Mouse (Mus musculus) cerebral cortex, adult 2 months (tissue): Measurements from ENCODE around the gene Nmnat2.

Experiments
- WGBS: fragments of 180-500 bp; shearing (Covaris S2); methylation state at CpG from one replicate; pipeline ENCODE4 v1.1.7; 2018; 5-methylcytosine and 5-hydroxymethylcytosine counted together

Gene Nmnat2

DNA sequence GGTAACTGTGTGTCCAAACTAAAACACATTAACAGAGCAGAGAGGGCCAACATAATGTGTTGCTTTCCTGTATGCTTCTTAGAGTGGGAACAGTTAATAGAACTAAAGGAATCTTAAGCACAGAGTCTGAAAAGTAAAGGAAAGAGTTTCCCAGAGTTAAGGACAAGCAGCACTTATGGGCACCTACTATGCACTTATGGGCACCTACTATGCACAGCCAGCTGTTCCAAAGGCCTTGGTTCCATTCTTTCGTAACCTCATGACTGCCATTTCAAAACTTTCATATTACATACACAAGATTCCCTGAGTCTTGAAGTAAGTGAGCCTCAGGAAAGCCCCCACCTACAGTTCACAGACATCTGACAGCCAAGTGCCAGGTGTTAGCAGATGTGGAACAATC is 64.3 kb downstream of the Nmnat2 start:
- 100% methylated on average over 1 of the region's 1 CpGs for WGBS

DNA sequence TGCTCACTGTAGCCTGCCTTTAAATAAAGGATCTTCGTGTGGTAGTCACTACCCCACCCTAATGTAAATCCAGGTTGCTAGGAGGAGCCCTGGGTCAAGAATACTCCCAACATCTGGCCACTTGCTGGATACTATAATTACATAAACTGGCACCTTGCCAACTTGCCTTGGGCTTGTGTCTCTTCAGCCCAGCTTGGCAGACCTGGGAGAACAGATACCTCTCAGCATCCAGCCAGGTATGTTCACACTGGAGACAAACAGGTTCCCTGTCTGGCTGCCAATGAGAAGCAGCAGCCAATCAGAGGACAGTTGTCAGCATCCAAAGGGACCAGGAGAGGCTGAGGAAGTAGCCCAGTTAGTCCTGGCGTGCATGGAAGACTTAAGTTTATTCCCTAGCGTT is 64.8 kb downstream of the Nmnat2 start:
- 90% methylated on average over 3 of the region's 3 CpGs for WGBS

DNA sequence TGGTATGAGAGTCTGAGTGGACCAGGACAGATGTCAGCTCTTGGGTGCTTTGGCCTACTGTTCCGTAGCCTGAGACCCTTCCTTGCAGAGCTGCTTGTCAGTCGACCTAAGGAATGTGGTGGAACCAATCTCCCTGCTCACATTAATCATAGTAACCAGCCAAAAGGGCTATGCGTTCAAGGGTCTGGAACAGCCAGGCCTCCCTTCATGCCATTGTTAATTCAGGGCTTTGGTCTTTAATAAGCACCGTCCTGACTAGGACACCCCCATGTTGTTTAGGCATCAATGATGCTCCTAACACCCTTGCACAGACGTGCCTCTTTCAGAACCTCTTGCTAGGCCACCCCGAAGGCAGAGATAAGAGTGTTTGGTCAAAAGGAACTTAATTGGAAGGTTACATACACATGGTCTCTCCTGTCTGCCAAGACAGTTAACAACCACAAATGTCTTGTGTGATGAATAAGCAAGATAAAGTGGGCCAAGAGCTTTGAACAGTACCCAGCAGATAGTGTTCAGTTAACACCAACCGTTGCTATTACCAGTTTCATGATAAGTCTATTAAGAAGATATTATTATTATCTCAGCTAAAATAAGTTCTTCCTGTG is 66.3 kb downstream of the Nmnat2 start:
- 86% methylated on average over 7 of the region's 7 CpGs for WGBS

DNA sequence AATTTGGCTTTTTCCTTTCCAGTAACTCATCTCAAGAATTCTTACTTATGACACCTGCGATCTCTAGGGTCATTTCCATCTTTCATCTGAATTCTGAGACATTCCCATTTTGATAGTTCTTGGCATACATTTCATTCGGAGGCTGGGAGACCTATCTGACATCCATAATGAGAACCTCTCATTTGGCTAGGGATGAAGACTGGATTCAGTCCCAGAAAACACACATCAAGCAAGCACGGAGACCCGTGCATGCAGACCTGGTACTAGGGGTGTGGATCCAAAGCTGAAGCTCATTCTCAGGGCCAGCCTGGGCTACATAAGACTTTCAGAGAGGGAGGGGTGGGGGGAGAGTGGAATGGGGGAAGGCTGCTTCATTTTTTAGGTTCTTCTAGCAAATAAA is 68.2 kb downstream of the Nmnat2 start:
- WGBS, result 82% methylated on average over 4 of the region's 4 CpGs

DNA sequence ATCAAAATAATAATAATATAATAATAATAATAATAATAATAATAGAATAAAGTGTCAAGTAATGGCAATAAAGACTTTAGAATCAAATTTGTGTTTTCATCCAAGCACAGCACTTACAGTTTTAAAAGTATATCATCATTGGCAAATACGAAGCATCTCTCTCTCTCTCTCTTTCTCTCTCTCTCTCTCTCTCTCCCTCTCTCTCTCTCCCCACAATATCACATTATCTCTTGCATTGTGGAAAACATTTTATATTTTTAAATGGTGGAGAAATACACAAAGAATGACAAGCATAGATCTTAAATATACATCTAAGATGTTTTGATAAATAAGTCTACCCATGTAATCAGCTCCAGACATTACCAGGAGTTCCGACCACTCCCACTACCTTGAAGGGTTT is 69.1 kb downstream of the Nmnat2 start:
- 87% methylated on average over 2 of the region's 2 CpGs for WGBS

DNA sequence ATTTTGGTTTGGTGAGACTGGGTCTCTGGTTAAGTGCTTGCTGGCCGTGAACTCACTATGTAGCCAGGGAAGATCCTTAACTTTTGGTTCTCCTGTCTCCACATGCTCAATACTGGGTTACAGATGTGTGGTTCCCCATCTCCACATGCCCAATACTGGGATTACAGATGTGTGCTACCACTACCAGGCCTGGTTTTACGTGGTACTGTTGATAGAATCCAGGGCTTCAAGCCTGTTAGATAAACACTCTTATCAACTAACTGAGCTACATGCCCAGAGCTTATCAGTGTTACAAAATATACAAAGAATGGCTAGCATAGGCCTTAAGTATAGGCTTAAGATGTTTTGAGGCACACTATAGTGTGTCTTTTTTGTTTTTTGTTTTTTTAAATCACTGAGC is 69.7 kb downstream of the Nmnat2 start:
- 83% methylated on average over 2 of the region's 2 CpGs for WGBS

DNA sequence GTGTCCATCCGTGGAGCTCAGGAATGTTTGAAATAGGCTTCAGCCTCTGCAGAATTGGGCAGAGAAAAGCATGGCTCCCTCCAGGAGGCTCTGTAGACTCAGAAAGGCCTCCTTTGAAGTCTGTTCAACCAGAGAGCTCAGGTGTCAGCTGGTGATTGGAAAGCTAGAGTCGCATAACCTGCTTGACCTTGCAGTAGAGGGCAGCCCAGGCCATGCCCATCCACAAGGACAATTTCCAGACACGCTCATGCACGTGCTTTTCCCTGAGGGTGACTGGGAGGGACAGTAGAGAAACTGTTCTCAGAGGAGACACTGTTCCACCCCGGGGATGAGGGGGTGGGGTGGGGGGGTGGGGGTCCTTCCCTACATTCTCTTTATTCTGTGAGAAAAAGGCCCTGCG is 76.6 kb downstream of the Nmnat2 start:
- WGBS, result 82% methylated on average over 6 of the region's 6 CpGs

DNA sequence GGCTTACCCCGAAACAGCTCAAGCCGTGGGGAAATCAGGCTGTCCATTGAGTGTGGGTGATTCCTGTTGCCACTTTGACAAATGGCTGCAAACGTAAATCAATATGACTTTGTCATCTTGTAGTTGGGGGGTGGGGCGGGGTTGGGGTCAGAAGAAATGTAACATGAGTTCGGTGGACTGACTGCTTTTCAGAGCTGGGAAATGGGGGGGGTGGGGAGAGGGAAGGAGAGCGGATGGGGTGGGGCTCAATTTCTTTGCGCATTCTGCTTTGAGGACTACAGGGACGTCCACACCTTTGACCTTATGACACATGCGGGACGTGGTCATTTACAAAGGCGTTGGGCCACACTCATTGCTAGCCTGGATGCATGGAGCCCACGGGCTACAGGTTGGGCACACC is 77.2 kb downstream of the Nmnat2 start:
- WGBS, result 90% methylated on average over 12 of the region's 12 CpGs

DNA sequence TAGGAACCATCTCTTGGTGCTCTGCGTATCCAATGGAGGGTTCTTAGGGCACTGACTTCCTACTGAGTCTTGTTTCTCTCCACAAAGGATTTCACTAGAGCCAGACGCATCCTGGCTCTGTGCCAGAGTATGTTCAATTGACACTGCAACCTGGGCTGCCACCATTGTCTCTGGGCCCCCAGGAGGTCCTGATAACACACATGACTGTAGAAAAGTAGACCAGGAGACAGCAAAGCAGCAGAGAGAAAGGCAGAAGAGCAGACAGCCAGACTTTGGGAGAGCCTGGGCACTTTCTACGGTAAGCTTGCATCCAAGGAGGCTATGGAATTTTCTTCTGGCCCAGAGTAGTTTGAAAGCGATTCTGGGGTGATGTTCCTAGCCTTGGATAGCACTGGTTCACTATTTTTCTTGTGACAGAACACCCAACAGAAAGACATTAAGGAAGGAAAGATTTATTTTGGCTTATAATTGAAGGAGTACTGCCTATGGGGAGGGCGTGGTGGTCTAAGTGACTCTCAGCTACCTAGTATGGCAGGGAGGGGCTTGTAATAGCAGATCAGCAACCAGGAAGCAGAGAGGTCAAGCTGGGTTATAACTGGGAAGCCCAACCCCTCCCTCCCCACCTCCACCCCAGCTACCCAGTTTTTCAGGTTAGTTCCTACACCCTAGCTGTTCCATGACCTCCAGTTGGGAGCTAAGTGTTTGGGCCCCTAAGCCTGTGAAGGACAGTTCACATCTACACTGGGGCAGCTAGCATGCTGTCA is 78.5 kb downstream of the Nmnat2 start:
- WGBS, result 71% methylated on average over 5 of the region's 5 CpGs

DNA sequence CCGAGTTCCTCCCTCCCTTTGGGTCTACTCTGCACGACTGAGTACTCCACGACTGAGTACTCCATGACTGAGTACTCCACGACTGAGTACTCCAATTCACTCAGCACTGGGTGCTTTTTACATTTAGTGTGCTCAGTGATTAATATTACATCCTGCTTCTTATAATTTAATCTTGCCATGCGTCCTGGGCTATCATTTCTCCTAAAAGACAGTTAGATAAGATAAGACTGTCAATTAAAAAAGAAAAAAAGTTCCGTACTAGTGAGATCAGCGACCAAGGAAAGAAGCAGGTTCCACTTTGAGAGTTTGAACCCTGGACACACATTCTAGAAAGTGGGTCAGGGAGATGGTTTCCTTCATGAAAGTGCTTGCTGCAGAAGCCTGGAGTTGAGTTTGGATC is 79.3 kb downstream of the Nmnat2 start:
- WGBS, result 86% methylated on average over 7 of the region's 7 CpGs

DNA sequence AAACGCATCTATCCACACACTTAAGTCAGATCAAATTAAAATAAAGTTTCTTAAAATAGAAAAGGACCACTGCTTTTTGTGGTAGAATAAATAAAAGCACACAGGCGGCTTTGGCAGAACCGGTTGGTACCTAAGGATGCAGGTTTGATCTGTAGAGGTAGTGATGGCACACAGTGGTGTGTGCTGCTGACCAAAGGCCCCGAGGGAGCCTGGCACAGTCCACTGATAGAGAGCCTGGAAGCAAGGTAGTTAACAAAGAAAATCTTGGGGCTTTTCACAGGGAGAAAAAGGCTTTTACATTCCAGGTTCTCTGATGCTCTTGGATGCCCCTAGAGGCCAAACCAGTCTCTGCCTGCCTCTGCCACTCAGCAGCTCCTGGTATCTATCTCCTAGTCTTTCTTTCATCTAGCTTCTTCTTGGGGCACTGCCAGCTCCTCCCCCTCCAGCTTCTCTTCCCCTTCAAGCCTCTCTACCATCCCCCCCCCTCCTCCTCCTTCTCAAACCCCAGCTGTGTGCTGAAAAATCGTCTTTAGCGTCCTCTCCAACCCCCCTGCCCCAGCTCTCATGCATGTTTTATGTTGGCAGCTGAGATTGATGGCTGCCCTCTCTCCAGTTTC is 80.6 kb downstream of the Nmnat2 start:
- 32% methylated on average over 6 of the region's 6 CpGs for WGBS

DNA sequence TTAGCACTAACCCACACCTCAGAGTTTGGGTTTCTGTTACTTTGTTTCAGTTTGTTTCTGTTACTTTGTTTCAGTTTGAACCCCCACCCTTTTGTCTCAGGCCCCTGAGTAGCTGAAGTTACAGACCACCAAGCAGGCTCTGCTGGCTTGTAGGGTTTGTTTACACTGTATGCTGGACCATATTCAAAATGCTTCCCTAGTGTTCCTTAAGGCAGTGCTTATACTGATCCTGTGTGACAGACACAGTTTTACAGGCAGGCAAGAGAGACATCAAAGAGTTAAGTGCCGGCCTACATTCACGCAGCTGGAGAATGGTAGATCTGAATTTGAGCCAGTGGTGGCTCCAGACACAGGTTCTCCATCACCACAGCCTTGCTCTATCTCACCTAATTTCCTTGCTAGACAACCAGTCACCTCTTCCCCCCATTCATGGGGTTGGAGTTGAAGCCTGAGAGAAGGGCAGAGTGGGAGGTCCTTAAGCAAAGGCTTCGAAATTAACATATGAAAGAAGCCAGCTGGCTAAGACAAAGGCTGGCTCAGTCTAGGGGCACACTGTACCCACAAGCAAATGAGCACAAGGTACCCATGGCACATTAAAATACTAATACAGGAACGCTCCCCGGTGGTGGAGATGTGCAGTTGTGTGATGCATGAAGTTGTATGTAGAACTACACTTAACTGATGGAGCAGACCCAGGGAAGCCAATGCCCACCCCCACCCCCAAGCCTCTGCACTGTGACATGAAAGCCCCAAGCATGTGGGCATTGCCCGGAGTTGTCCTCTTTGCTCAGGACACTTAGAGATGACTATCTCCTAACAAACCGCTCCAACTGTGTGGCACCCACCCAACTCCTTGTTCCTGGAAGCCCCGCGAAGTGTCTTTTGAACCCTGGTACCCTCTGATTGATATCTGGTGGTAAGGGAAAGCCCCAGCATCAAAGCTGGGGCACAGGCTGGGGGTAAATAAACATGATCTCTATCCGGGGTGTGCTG is 82.9 kb downstream of the Nmnat2 start:
- 60% methylated on average over 10 of the region's 10 CpGs for WGBS

DNA sequence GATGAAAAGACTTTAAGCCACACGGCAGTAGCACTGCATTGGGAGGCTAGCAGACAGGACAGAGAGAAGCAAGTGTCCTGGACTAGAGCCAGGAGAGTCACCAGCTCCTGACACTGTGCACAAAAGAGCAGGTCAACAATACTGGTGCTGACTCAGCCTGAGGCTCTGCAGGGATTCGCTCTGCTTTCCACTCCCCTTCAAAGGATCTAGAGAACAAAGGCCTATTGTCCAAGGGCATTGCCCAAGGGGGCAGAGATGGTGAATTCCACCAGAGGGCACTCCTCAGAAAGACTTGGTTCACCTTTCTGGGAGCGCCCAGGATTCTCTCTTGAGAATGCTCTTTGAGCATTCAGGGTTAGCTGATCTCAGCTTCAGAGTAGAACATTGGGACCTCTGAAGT is 85.3 kb downstream of the Nmnat2 start:
- WGBS, result 60% methylated on average over 3 of the region's 3 CpGs

DNA sequence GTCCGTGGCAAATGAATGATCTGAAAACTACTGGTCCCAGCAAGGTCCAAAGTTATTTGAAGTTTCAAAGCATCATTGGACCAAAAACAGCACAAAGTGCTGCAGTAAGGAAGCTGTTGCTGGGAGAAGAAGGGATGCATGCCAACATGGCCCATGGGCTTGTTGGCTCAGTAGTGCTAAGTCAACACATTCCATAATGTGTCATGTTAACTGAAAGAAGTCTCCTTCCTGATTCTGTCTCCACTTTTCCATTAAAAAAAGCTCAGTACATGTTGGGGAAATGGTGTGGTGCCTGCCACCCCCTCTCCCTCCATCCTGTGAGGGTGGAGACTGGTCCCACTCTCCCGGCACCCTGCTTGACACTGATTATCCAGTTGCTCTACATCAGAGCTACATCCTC is 86.3 kb downstream of the Nmnat2 start:
- WGBS, result 66% methylated on average over 2 of the region's 2 CpGs

DNA sequence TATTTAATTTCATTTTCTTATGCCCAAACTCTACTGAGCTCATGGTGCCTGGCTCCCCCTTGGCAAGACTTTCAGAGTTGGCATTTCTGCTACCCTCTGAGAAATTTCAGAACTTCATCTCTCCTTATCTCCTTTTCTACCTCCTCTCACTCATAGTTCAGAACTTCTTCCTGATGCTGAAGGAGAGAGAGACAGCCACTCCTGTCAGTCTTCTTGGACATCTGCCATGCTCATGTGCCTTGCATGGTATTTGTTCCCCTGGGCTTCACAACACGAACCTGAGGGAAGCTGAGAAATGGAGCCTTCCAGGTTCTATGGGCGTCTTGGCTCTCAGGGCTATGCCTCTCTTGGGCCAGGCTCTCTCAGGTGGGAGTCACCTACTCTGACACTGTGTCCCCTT is 87.5 kb downstream of the Nmnat2 start:
- WGBS, result 81% methylated on average over 2 of the region's 2 CpGs

DNA sequence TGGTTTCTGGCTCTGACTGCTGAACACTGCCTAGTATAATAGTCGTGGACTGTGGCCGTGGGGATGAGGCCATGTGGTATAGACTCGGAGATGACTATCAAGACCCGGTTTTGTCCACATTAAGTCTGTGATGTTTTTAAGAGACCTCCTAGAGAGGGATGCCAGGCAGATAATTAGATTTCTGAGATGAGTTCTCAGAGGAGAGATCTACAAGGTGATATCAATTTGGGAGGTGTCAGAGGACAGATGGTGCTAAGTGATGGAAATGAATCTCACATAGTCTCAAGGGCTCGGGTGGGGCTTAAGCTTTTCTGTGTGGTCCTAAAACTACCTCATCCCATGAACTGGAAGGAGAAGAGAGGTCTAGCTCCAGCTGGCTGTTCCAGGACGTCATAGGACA is 88.5 kb downstream of the Nmnat2 start:
- WGBS, result 79% methylated on average over 6 of the region's 6 CpGs

DNA sequence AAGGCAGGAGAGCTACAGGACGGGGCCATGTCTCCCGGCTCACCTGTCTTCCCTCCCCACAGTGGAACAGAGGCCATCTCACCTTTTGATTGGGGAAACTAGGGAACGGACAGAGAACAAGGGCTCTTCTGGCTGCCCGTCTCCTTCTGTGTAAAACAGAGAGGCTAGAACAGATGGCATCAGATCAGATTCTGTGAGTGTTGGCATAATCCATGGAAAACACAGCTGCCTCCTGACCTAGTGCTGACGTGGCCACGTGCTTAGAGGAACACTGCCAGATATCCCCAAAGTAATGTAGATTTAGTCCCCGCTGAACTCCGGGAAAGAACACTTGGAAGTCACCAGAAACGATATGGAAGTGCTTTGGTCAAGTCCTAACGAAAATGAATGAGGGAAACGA is 90.6 kb downstream of the Nmnat2 start:
- WGBS, result 39% methylated on average over 11 of the region's 11 CpGs

DNA sequence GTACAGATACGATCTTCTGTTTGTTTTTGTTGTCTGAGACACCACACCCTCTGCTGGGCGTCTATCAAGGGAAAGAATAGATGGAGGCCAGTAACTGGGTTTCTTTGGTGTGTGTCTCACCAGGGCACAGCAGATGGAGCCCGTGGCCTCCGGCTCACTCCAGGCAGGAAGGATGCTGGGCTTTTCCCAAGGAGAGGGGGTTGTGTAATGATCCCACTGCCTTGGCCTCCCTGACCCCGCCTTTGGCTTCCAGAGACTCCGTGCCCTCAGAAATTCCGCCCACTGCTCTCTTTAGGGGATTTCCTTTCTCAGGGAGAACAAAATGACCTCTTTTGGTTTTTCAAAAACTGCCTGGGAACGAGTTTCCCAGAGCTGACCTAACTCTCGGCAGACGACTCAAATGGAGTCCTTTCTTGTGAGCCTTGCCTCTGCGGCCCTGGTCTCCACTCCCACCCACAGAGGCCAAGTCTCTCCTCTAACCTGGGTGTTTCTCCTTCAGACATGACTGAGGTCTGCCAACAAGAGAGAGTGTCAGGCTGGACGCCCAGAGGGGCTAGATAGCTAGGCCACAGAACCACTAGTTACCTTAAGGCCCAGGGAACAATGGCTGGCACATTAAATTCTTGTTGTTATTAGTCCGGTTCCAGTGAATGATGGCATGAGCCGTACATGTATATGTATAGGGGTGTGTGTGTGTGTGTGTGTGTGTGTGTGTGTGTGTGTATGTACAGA is 93.5 kb downstream of the Nmnat2 start:
- 55% methylated on average over 14 of the region's 14 CpGs for WGBS

DNA sequence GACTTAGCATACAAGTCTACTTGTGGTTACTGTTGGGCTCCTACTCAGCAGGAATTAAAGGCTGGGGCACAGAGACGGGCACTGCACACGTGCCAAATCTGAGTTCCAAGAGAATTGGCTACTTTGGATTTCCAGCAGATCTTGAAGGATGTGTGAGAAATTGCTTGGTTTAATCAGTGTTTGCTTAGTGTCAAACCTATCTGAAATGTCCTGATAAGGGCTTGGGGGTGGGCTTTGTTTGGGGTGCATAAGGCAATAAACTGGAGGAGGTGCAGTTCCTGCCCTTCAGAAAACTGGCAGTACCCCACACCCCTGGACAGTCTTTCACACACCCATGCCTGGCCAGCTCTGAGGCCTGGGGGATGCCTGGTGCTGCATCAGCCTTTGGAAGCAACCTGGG is 94.7 kb downstream of the Nmnat2 start:
- 71% methylated on average over 2 of the region's 2 CpGs for WGBS

DNA sequence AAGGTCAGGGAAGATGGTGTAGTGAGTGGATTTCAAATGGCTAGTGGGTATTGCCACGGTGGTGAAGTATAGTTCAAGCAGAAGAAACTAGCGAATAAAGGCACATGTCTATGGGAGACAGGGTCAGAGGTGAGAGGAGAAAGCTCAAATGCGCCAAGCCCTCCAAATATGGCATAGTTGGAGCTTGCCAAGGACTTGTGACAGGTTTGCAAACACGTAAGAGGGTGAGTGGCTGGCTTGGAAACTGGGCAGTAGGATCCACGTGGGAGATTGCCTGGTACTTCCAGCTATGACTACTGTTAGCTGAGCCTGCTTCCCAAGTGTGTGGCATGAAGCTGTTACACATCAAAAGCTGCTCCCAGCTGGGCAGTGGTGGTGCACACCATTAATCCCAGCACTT is 96.7 kb downstream of the Nmnat2 start:
- 80% methylated on average over 5 of the region's 5 CpGs for WGBS

DNA sequence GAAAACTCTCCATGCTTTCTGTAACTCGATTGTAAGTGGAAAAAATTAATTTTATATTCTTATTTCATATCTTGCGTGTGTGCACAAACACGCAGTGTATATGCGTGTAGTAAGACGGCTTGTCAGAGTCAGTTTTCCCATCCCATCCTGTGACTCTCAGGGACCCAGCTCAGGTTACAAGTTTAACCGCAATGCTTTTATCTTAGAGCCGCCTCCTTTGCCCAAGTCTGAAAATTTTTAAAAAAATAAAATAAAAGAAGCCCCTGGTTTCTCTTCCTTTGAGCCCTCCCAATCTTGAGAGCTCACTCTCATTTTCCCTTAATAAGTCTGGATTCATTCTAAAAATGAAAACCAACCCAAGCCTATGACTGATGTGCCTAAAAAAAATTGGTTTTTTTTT is 98.8 kb downstream of the Nmnat2 start:
- 54% methylated on average over 7 of the region's 7 CpGs for WGBS
